Mouse (Mus musculus): ENCODE measurements around the gene Aldh1a7. TPM values are rescaled to one million over a fixed set of nuclear protein-coding genes. Genes with fewer than 3 reads are reported as not detected.

Gene Aldh1a7
- 0.39 and 0.84 TPM in 2 replicates for polyA plus RNA-seq (2016; fragmentation: Nextera tagmentation; extraction: Ambion mirVana)

GRCm38 (mm10) chr19:20727381-20727780, at the start of gene Aldh1a7:
Aldh1a7 (minus strand) TSS chr19:20727562.
- H3K27me3 ChIP-seq (replicated peaks) = no peaks in the 10 kb centered on the region
- no peak within 1 kb of the TSS for H3K4me3 ChIP-seq
- H3K27ac ChIP-seq = no peak within 1 kb of the TSS
- H3K9me3 ChIP-seq = no peaks in the 10 kb centered on the region
- H3K9ac ChIP-seq = no peak within 1 kb of the TSS
- H3K4me2 ChIP-seq (replicated peaks) = no peak within 1 kb of the TSS
- 67% methylated on average over 2 of the region's 2 CpGs for WGBS
- ATAC-seq (ENCODE audit: low FRiP score, low read depth) = no peak
- H3K4me1 ChIP-seq = no peaks in the 10 kb centered on the region
- no peaks in the 10 kb centered on the region for H3K36me3 ChIP-seq

- H3K27me3 ChIP-seq (replicated peaks) = no peaks in the 10 kb centered on the region
- no peak overlapping the region for H3K4me2 ChIP-seq (replicated peaks)
- no peaks in the 10 kb centered on the region for H3K4me1 ChIP-seq
- 82% methylated on average over 2 of the region's 2 CpGs for WGBS
- H3K9me3 ChIP-seq = no peaks in the 10 kb centered on the region
- no peak overlapping the region for H3K27ac ChIP-seq
- no peaks in the 10 kb centered on the region for H3K36me3 ChIP-seq
- H3K4me3 ChIP-seq = no peak overlapping the region
- ATAC-seq (ENCODE audit: low FRiP score, low read depth) = no peak
- no peak overlapping the region for H3K9ac ChIP-seq
These were observed 48.3 kb upstream of the Aldh1a7 start for GRCm38 (mm10) chr19:20775681-20776080.

- H3K9ac ChIP-seq = no peak overlapping the region
- H3K27me3 ChIP-seq (replicated peaks) = no peaks in the 10 kb centered on the region
- H3K4me1 ChIP-seq = no peaks in the 10 kb centered on the region
- 94% methylated on average over 7 of the region's 7 CpGs for WGBS
- no peaks in the 10 kb centered on the region for H3K36me3 ChIP-seq
- H3K4me2 ChIP-seq (replicated peaks) = no peak overlapping the region
- no peaks in the 10 kb centered on the region for H3K9me3 ChIP-seq
- H3K27ac ChIP-seq = no peak overlapping the region
- no peak for ATAC-seq (ENCODE audit: low FRiP score, low read depth)
- no peak overlapping the region for H3K4me3 ChIP-seq
These were observed 46.6 kb upstream of the Aldh1a7 start for GRCm38 (mm10) chr19:20773941-20774340.

GRCm38 (mm10) chr19:20764214-20764613, 36.9 kb upstream of the Aldh1a7 start:
- Histone ChIP-seq H3K9me3 (no peaks in the 10 kb centered on the region), H3K4me2 (replicated peaks) (no peak overlapping the region), H3K4me1 (no peaks in the 10 kb centered on the region), H3K4me3 (no peak overlapping the region), H3K36me3 (no peaks in the 10 kb centered on the region), H3K9ac (no peak overlapping the region), H3K27me3 (replicated peaks) (no peaks in the 10 kb centered on the region), H3K27ac (no peak overlapping the region)
- peak; percentile 82 for ATAC-seq (ENCODE audit: low FRiP score, low read depth)
- WGBS = 28% methylated on average over 1 of the region's 1 CpGs

GRCm38 (mm10) chr19:20761675-20762426, 34.5 kb upstream of the Aldh1a7 start:
- Histone ChIP-seq H3K9me3 (no peaks in the 10 kb centered on the region), H3K4me2 (replicated peaks) (no peak overlapping the region), H3K9ac (no peak overlapping the region), H3K36me3 (no peaks in the 10 kb centered on the region), H3K4me1 (no peaks in the 10 kb centered on the region), H3K27ac (no peak overlapping the region), H3K27me3 (replicated peaks) (no peaks in the 10 kb centered on the region), H3K4me3 (no peak overlapping the region)
- 77% methylated on average over 4 of the region's 4 CpGs for WGBS
- ATAC-seq (ENCODE audit: low FRiP score, low read depth) = no peak

GRCm38 (mm10) chr19:20761119-20761518, 33.8 kb upstream of the Aldh1a7 start:
- Histone ChIP-seq H3K4me3 (no peak overlapping the region), H3K9me3 (no peaks in the 10 kb centered on the region), H3K27me3 (replicated peaks) (no peaks in the 10 kb centered on the region), H3K4me2 (replicated peaks) (no peak overlapping the region), H3K9ac (no peak overlapping the region), H3K27ac (no peak overlapping the region), H3K36me3 (no peaks in the 10 kb centered on the region), H3K4me1 (no peaks in the 10 kb centered on the region)
- ATAC-seq (ENCODE audit: low FRiP score, low read depth) = no peak
- 86% methylated on average over 3 of the region's 3 CpGs for WGBS

GRCm38 (mm10) chr19:20744630-20745029, 17.3 kb upstream of the Aldh1a7 start:
- Histone ChIP-seq H3K27me3 (replicated peaks) (no peaks in the 10 kb centered on the region), H3K4me2 (replicated peaks) (no peak overlapping the region), H3K9me3 (no peaks in the 10 kb centered on the region), H3K4me1 (no peaks in the 10 kb centered on the region), H3K9ac (no peak overlapping the region), H3K4me3 (no peak overlapping the region), H3K36me3 (no peaks in the 10 kb centered on the region), H3K27ac (no peak overlapping the region)
- 91% methylated on average over 1 of the region's 1 CpGs for WGBS
- no peak for ATAC-seq (ENCODE audit: low FRiP score, low read depth)

GRCm38 (mm10) chr19:20728278-20728677, 916 bp upstream of the Aldh1a7 start:
- Histone ChIP-seq H3K36me3 (no peaks in the 10 kb centered on the region), H3K4me1 (no peaks in the 10 kb centered on the region), H3K9me3 (no peaks in the 10 kb centered on the region), H3K27ac (no peak overlapping the region), H3K4me3 (no peak overlapping the region), H3K4me2 (replicated peaks) (no peak overlapping the region), H3K9ac (no peak overlapping the region), H3K27me3 (replicated peaks) (no peaks in the 10 kb centered on the region)
- WGBS = 85% methylated on average over 1 of the region's 1 CpGs
- no peak for ATAC-seq (ENCODE audit: low FRiP score, low read depth)

GRCm38 (mm10) chr19:20722913-20723312, 4.4 kb downstream of the Aldh1a7 start:
- Histone ChIP-seq H3K9ac (no peak overlapping the region), H3K27ac (no peak overlapping the region)

GRCm38 (mm10) chr19:20720298-20720697, 7.1 kb downstream of the Aldh1a7 start:
- no peak for ATAC-seq (ENCODE audit: low FRiP score, low read depth)
- Histone ChIP-seq H3K9me3 (no peaks in the 10 kb centered on the region), H3K4me2 (replicated peaks) (no peak overlapping the region), H3K27me3 (replicated peaks) (no peaks in the 10 kb centered on the region), H3K9ac (no peak overlapping the region), H3K4me3 (no peak overlapping the region), H3K36me3 (no peaks in the 10 kb centered on the region), H3K4me1 (no peaks in the 10 kb centered on the region), H3K27ac (no peak overlapping the region)
- WGBS = 88% methylated on average over 2 of the region's 2 CpGs

More at GRCm38 (mm10) chr19:20722913-20723312, 4.4 kb downstream of the Aldh1a7 start:
- Histone ChIP-seq H3K4me1 (no peaks in the 10 kb centered on the region), H3K9me3 (no peaks in the 10 kb centered on the region), H3K4me2 (replicated peaks) (no peak overlapping the region), H3K36me3 (no peaks in the 10 kb centered on the region), H3K27me3 (replicated peaks) (no peaks in the 10 kb centered on the region), H3K4me3 (no peak overlapping the region)
- WGBS = 83% methylated on average over 2 of the region's 2 CpGs
- no peak for ATAC-seq (ENCODE audit: low FRiP score, low read depth)

- Histone ChIP-seq H3K27ac (no peak overlapping the region), H3K36me3 (no peaks in the 10 kb centered on the region), H3K4me1 (no peaks in the 10 kb centered on the region), H3K9ac (no peak overlapping the region), H3K27me3 (replicated peaks) (no peaks in the 10 kb centered on the region), H3K4me2 (replicated peaks) (no peak overlapping the region), H3K9me3 (no peaks in the 10 kb centered on the region), H3K4me3 (no peak overlapping the region)
- no peak for ATAC-seq (ENCODE audit: low FRiP score, low read depth)
- 91% methylated on average over 3 of the region's 3 CpGs for WGBS
These were observed 11.7 kb downstream of the Aldh1a7 start for GRCm38 (mm10) chr19:20715617-20716016.

GRCm38 (mm10) chr19:20715093-20715492, 12.3 kb downstream of the Aldh1a7 start:
- no peak overlapping the region for H3K27ac ChIP-seq
- H3K27me3 ChIP-seq (replicated peaks) = no peaks in the 10 kb centered on the region
- 91% methylated on average over 1 of the region's 1 CpGs for WGBS
- ATAC-seq (ENCODE audit: low FRiP score, low read depth) = no peak
- no peaks in the 10 kb centered on the region for H3K9me3 ChIP-seq
- no peak overlapping the region for H3K4me2 ChIP-seq (replicated peaks)
- H3K4me3 ChIP-seq = no peak overlapping the region
- H3K9ac ChIP-seq = no peak overlapping the region
- H3K36me3 ChIP-seq = no peaks in the 10 kb centered on the region
- H3K4me1 ChIP-seq = no peaks in the 10 kb centered on the region

GRCm38 (mm10) chr19:20714543-20714942, 12.8 kb downstream of the Aldh1a7 start:
- Histone ChIP-seq H3K27ac (no peak overlapping the region), H3K9me3 (no peaks in the 10 kb centered on the region), H3K4me3 (no peak overlapping the region), H3K9ac (no peak overlapping the region), H3K27me3 (replicated peaks) (no peaks in the 10 kb centered on the region), H3K4me1 (no peaks in the 10 kb centered on the region), H3K36me3 (no peaks in the 10 kb centered on the region), H3K4me2 (replicated peaks) (no peak overlapping the region)
- WGBS = 83% methylated on average over 4 of the region's 4 CpGs
- no peak for ATAC-seq (ENCODE audit: low FRiP score, low read depth)
